Mouse (Mus musculus): ENCODE results near the gene 4921517D22Rik. TPM values are rescaled to one million over a fixed set of nuclear protein-coding genes. Genes with fewer than 3 reads are reported as not detected.

4921517D22Rik gene
- polyA plus RNA-seq, 1 experiment: not detected

DNA sequence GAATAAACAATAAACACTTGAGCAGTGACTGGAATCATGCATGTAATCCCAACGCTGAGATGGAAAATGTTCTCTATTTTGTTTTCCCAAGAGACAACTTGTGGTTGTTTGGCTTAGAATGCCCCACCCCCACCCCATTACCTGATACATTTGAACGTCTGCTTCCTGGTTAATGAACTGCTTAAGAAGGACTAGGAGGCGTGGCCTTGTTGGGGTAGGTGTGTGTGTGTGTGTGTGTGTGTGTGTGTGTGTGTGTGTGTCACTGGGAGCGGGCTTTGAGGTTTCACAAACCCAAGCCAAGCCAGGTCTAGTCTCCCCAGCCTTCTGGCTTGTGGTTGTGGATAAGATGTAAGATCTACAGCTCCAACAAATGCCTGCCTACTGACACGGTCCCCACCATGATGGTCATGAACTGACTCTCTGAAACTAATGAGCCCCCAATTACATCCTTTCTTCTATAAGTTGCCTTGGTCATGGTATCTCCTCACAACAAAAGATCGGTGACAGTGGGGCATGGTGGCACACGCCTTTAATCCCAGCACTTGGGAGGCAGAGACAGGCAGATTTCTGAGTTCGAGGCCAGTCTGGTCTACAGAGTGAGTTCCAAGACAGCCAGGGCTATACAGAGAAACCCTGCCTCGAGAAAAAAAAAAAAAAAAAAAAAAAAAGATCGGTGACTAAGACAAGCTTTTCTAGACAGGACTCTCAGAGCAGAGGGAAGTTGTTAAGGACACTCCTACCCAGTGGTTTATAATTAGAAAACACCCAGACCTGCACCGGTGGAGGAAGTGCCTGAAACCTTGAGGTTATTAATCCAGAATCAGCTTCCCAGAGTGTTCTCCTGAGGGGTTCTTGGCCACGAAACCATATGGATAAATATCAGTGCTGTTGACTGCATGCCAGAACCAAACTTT, 17.3 kb downstream of the 4921517D22Rik start:
- Histone ChIP-seq H3K27ac (replicated peaks; ENCODE audit: low read depth, low read length) (no peak overlapping the region), H3K4me3 (ENCODE audit: insufficient read depth, low read depth, low read length) (no peak overlapping the region)

GRCm38 (mm10) chr13:59675151-59676011, 18.5 kb downstream of the 4921517D22Rik start, which contains the start of gene Golm1:
Gene Golm1 (minus strand): TSS chr13:59675811.
- Histone ChIP-seq H3K4me1 (ENCODE audit: control insufficient read depth, insufficient read depth, insufficient read length, low read length) (no peaks in the 10 kb centered on the region; the same call in 1 of the 2 replicates), H3K4me3 (ENCODE audit: insufficient read depth, low read depth, low read length) (peak within 1 kb of the TSS; percentile 87), H3K27ac (replicated peaks; ENCODE audit: low read depth, low read length) (no peak within 1 kb of the TSS)

More for the DNA sequence above, 17.3 kb downstream of the 4921517D22Rik start:
- H3K4me1 ChIP-seq (ENCODE audit: control insufficient read depth, insufficient read depth, insufficient read length, low read length): no peaks in the 10 kb centered on the region; the same call in 1 of the 2 replicates

- no peaks in the 10 kb centered on the region; the same call in 1 of the 2 replicates for H3K4me1 ChIP-seq (ENCODE audit: control insufficient read depth, insufficient read depth, insufficient read length, low read length)
- peak overlapping the region; percentile 87 for H3K4me3 ChIP-seq (ENCODE audit: insufficient read depth, low read depth, low read length)
- H3K27ac ChIP-seq (replicated peaks; ENCODE audit: low read depth, low read length): no peak overlapping the region
Observed at GRCm38 (mm10) chr13:59674761-59675150, 19.2 kb downstream of the 4921517D22Rik start.

DNA sequence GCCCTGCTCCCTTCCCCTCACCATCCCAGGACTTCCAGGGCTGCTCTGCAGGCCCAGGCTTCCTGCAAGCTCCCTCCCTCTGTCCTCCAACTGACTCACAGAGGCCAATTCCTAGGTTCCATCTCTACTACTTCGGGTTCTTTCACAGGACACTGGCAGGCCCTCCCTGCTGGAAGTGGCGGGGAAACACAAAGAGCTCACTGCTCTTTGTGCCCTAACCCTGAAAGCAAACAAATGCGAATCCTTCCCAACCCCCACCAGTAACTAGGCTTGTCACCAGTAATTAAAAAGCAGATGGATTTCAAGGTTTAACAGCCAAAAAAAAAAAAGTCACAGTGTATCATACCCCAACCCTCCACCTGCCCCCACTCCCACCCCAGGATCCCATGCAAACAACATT, 19.7 kb downstream of the 4921517D22Rik start:
- Histone ChIP-seq H3K4me3 (ENCODE audit: insufficient read depth, low read depth, low read length) (no peak overlapping the region), H3K4me1 (ENCODE audit: control insufficient read depth, insufficient read depth, insufficient read length, low read length) (no peaks in the 10 kb centered on the region; the same call in 1 of the 2 replicates), H3K27ac (replicated peaks; ENCODE audit: low read depth, low read length) (no peak overlapping the region)

- no peaks in the 10 kb centered on the region; the same call in none of the 2 replicates for H3K4me1 ChIP-seq (ENCODE audit: control insufficient read depth, insufficient read depth, insufficient read length, low read length)
- no peak overlapping the region for H3K27ac ChIP-seq (replicated peaks; ENCODE audit: low read depth, low read length)
- H3K4me3 ChIP-seq (ENCODE audit: insufficient read depth, low read depth, low read length): no peak overlapping the region
Observed at GRCm38 (mm10) chr13:59673597-59673996, 20.3 kb downstream of the 4921517D22Rik start.

- Histone ChIP-seq H3K4me3 (ENCODE audit: insufficient read depth, low read depth, low read length) (no peak overlapping the region), H3K27ac (replicated peaks; ENCODE audit: low read depth, low read length) (no peak overlapping the region), H3K4me1 (ENCODE audit: control insufficient read depth, insufficient read depth, insufficient read length, low read length) (no peaks in the 10 kb centered on the region; the same call in none of the 2 replicates)
Observed at GRCm38 (mm10) chr13:59672248-59672647, 21.7 kb downstream of the 4921517D22Rik start.

GRCm38 (mm10) chr13:59671521-59671920, 22.4 kb downstream of the 4921517D22Rik start:
- Histone ChIP-seq H3K4me1 (ENCODE audit: control insufficient read depth, insufficient read depth, insufficient read length, low read length) (no peaks in the 10 kb centered on the region; the same call in none of the 2 replicates), H3K27ac (replicated peaks; ENCODE audit: low read depth, low read length) (no peak overlapping the region), H3K4me3 (ENCODE audit: insufficient read depth, low read depth, low read length) (no peak overlapping the region)

- Histone ChIP-seq H3K27ac (replicated peaks; ENCODE audit: low read depth, low read length) (no peak overlapping the region), H3K4me1 (ENCODE audit: control insufficient read depth, insufficient read depth, insufficient read length, low read length) (no peaks in the 10 kb centered on the region; the same call in none of the 2 replicates), H3K4me3 (ENCODE audit: insufficient read depth, low read depth, low read length) (no peak overlapping the region)
Observed at GRCm38 (mm10) chr13:59669946-59670345, 24.0 kb downstream of the 4921517D22Rik start.

DNA sequence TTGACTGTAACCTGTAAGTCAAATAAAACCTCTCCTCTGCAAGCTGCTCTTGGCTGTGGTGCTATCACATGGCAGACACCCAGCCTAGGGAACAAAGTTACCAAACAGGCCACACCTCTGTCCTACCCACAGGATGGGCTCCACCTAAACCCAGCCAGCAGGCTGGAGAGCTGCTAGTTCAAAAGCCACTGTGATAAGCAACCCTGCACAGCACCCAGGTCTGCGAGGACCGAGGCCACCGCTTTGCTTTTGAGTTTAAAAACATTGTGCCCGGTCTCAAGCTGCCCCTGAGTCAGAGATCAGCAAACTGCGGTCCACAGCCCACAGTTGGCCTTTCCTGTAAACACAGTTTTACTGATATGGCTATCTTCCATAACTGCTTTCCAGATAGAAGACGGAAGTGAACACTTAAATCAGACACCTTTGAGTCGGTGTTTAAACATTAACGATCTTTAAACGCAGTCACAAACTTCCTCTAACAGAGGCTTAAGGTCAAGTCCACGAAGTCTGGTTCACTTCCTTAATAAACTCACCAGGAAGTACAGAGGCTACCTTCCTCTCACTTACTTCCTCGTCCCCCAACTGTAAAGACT, 25.3 kb downstream of the 4921517D22Rik start:
- H3K4me3 ChIP-seq (ENCODE audit: insufficient read depth, low read depth, low read length): no peak overlapping the region
- no peaks in the 10 kb centered on the region; the same call in 1 of the 2 replicates for H3K4me1 ChIP-seq (ENCODE audit: control insufficient read depth, insufficient read depth, insufficient read length, low read length)
- no peak overlapping the region for H3K27ac ChIP-seq (replicated peaks; ENCODE audit: low read depth, low read length)

DNA sequence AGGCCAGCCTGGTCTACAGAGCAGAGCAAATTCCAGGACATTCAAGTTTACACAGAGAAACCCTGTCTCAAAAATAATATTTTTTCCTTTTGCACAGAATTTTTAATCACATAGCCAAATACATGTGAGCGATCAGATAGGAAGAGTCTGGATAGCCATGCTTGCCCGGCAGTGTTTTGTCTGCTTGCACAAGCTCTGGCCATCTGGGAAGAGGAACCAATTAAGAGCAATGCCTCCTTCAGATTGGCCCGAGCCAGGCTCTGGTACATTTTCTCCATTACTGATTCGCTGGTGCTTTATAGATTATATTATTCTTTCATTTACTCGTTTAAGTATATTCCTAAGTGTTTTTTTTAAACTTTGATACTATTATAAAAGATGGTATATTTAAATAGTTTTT, 26.1 kb downstream of the 4921517D22Rik start:
- Histone ChIP-seq H3K27ac (replicated peaks; ENCODE audit: low read depth, low read length) (no peak overlapping the region), H3K4me1 (ENCODE audit: control insufficient read depth, insufficient read depth, insufficient read length, low read length) (no peaks in the 10 kb centered on the region; the same call in 1 of the 2 replicates), H3K4me3 (ENCODE audit: insufficient read depth, low read depth, low read length) (no peak overlapping the region)

DNA sequence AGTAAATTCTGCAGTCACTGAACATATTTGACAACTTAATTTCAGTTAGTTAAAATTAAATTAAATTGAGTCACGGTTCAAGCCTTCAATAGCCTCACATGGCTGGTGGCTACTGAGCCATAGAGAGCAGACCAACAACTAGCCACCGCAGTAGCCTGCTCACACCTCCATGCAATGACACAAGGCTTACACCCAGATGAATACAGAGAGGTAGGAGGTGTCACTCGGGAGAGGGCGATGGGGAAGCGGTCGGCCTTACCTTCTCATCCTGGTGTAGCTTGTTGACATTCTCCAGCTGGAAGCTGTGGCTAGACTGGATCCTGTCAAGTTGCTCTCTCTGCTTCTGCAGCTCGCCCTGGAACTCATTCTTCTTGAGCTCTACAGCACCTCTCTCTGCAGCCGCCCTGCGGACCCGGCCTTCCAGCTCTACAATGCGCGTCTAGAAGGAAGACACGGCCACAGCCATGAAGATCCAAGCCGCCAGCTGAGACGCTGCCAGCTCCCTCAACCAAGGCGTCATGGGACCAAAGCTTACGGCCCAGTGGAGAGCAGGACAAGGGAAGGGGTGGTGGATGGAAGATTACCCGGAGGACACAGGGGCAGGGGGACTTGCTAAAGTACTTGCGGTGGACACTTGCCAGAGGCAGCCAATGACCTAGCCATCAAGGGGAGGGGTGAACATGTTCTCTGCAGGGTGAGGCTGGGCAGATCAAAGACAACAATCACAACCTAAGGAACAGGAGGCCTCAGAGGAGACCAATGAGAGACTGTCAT, 29.8 kb downstream of the 4921517D22Rik start:
- Histone ChIP-seq H3K27ac (replicated peaks; ENCODE audit: low read depth, low read length) (no peak overlapping the region), H3K4me1 (ENCODE audit: control insufficient read depth, insufficient read depth, insufficient read length, low read length) (no peaks in the 10 kb centered on the region; the same call in 1 of the 2 replicates), H3K4me3 (ENCODE audit: insufficient read depth, low read depth, low read length) (no peak overlapping the region)

- H3K4me3 ChIP-seq (ENCODE audit: insufficient read depth, low read depth, low read length): no peak overlapping the region
- H3K4me1 ChIP-seq (ENCODE audit: control insufficient read depth, insufficient read depth, insufficient read length, low read length): no peaks in the 10 kb centered on the region
- no peak overlapping the region for H3K27ac ChIP-seq (replicated peaks; ENCODE audit: low read depth, low read length)
Observed at GRCm38 (mm10) chr13:59661966-59662365, 31.9 kb downstream of the 4921517D22Rik start.

DNA sequence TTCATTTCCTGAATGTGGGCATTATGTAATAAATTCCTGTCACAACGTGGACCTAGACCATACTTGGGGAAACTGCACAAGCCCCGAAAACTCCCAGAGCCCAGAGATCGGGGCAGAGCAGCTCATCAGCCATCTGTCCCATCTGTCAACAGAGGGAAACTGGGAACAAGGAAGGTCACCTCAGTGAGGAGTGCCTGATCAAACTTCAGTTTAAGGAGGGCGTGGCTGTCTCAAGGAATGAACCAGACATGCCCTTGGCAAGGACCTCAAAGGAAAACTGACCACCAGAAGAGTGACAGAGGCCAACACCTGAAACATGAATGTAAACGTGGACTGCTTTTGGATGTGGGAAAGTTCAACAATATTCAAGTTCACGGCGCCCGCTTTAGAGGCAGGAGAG, 32.5 kb downstream of the 4921517D22Rik start:
- H3K4me3 ChIP-seq (ENCODE audit: insufficient read depth, low read depth, low read length): no peak overlapping the region
- no peak overlapping the region for H3K27ac ChIP-seq (replicated peaks; ENCODE audit: low read depth, low read length)
- no peaks in the 10 kb centered on the region for H3K4me1 ChIP-seq (ENCODE audit: control insufficient read depth, insufficient read depth, insufficient read length, low read length)

GRCm38 (mm10) chr13:59660371-59660770, 33.5 kb downstream of the 4921517D22Rik start:
- Histone ChIP-seq H3K27ac (replicated peaks; ENCODE audit: low read depth, low read length) (no peak overlapping the region), H3K4me1 (ENCODE audit: control insufficient read depth, insufficient read depth, insufficient read length, low read length) (no peaks in the 10 kb centered on the region), H3K4me3 (ENCODE audit: insufficient read depth, low read depth, low read length) (no peak overlapping the region)

Measured in brown adipose tissue, adult 24 weeks (tissue).